Mouse (Mus musculus) erythroblast, embryonic 14.5 days (primary cell): Measurements from ENCODE around the gene Wbp11.

Source experiments
- GATA1 ChIP-seq: IDR thresholded peaks from 2 replicates; pipeline ENCODE4 v1.6.1; 2012; ENCODE audit warnings: low read length, inconsistent platforms, mixed read lengths
- TAL1 ChIP-seq: IDR thresholded peaks from 3 replicates; pipeline ENCODE4 v1.6.1; 2012; ENCODE audit warnings: low read length, inconsistent platforms, mixed read lengths

DNA sequence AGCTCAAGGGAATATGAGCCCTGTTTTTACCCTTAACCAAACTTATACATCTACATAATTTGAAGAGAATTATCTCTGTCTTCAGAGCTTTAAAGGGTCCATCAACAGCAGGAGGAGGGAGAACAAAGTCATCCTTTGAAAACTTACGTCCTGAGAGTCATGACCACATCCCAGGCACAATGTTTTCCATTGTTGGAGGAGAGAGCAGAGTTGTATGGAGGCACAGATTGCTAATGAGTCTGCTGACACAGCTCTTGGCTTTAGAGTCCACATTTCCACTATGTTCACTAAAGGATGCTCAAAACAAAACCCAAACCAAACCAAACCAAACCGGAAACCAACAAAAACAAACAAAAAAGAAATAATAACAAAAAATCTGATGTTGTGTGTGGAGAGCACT lies 16.9 kb upstream of the Wbp11 start:
- TF ChIP-seq GATA1 (no peak), TAL1 (no peak)
